Mouse (Mus musculus): ENCODE measurements around the gene Spns3. TPM values are rescaled to one million over a fixed set of nuclear protein-coding genes. Genes with fewer than 3 reads are reported as not detected.

Gene Spns3
- polyA plus RNA-seq, 1 experiment from 2014 or later: 1.8 TPM

DNA sequence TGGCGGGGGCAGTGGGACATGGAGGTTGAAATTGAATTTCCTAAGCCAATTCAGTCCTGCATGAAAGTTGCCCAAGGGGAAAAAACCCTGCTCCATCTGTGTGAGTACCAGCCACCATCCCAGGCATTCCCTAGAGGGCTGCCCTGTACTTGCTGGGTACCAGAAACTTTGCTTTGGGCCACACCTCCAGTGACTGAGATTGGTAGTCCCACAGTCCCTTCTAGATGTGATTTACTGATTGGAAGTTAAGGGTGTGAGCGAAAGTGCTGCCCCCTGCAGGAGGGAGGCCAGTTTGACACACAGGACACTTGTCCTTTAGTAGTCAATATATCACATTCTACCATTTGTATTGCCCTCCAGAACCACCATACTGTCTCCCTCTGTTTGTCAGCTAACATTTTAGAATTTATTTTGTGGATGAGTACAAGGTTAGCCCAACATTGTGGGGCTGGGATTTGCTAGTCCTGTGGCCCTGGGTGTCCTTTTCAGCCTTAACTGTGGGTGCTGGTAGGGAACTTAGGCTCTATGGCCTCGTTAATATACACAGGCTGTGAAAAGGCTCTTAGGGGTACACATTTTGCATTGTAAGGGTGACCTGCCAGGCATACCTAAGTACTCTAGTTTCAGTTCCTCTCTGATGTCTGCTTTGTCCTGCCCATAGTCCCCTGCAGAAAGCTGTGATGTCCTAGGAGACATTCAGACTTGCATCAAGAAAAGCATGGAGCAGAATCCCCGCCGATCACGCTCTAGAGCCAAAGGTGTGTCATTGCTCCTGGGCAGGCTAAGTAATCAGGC lies 103.8 kb downstream of the Spns3 start:
- Histone ChIP-seq H3K36me3 (replicated peaks) (peaks cover 95% of the 10 kb centered on the region), H3K4me1 (replicated peaks) (peaks cover 14% of the 10 kb centered on the region), H3K4me2 (no peak overlapping the region), H3K27me3 (no peaks in the 10 kb centered on the region), H3K27ac (replicated peaks) (no peak overlapping the region), H3K9ac (no peak overlapping the region), H3K9me3 (replicated peaks) (no peaks in the 10 kb centered on the region), H3K4me3 (replicated peaks) (no peak overlapping the region)
- WGBS (ENCODE audit: insufficient replicate concordance): 74% methylated on average over 6 of the region's 6 CpGs
- no peak for ATAC-seq (ENCODE audit: insufficient read depth)

Other genes starting within 250 kb of the Spns3 start
- 4.0 and 4.1 TPM in 2 replicates for gene Xaf1, start 248.9 kb downstream of the Spns3 start, polyA plus RNA-seq (2015; fragmentation: Nextera tagmentation; extraction: Ambion mirVana)
- not detected in 2 replicates for gene Fbxo39, start 236.1 kb downstream of the Spns3 start, polyA plus RNA-seq (2015; fragmentation: Nextera tagmentation; extraction: Ambion mirVana)
- gene Tekt1, start 188.1 kb downstream of the Spns3 start, polyA plus RNA-seq (2015; fragmentation: Nextera tagmentation; extraction: Ambion mirVana): not detected in 2 replicates
- 4.2 and 4.5 TPM in 2 replicates for gene Smtnl2, start 138.8 kb downstream of the Spns3 start, polyA plus RNA-seq (2015; fragmentation: Nextera tagmentation; extraction: Ambion mirVana)
- gene Ggt6, start 115.0 kb downstream of the Spns3 start, polyA plus RNA-seq (2015; fragmentation: Nextera tagmentation; extraction: Ambion mirVana): 0.32 and 0.36 TPM in 2 replicates
- gene Mybbp1a, start 109.2 kb downstream of the Spns3 start, polyA plus RNA-seq (2015; fragmentation: Nextera tagmentation; extraction: Ambion mirVana): 66.0 and 70.7 TPM in 2 replicates
- 4.1 and 5.3 TPM in 2 replicates for gene Spns2, start 60.6 kb downstream of the Spns3 start, polyA plus RNA-seq (2015; fragmentation: Nextera tagmentation; extraction: Ambion mirVana)
- 20.2 and 21.7 TPM in 2 replicates for gene Ube2g1, start 56.8 kb upstream of the Spns3 start, polyA plus RNA-seq (2015; fragmentation: Nextera tagmentation; extraction: Ambion mirVana)
- gene Ankfy1, start 139.5 kb upstream of the Spns3 start, polyA plus RNA-seq (2015; fragmentation: Nextera tagmentation; extraction: Ambion mirVana): 10.6 and 10.9 TPM in 2 replicates
- 3.9 and 4.5 TPM in 2 replicates for gene Cyb5d2, start 245.6 kb upstream of the Spns3 start, polyA plus RNA-seq (2015; fragmentation: Nextera tagmentation; extraction: Ambion mirVana)
- 3.7 and 4.2 TPM in 2 replicates for gene Zzef1, start 245.7 kb upstream of the Spns3 start, polyA plus RNA-seq (2015; fragmentation: Nextera tagmentation; extraction: Ambion mirVana)

Data from liver, embryonic 15.5 days (tissue).